Mouse (Mus musculus) midbrain, embryonic 11.5 days (tissue): ENCODE results near the gene Gm3453. TPM values are rescaled to one million over a fixed set of nuclear protein-coding genes. Genes with fewer than 3 reads are reported as not detected.
A peak's percentile ranks its signal among the peaks of the same experiment; 100 is the strongest.
"Not testable (repeated sequence)": the region's sequence is repeated elsewhere in the genome, so short reads cannot be mapped to it uniquely, and the experiment has no call there.

Source experiments
- ATAC-seq: fragments of 200-750 bp; cut with Nextera tagmentation; 2 replicates; pipeline ENCODE4 v1.8.0; 2017; ENCODE audit warnings: moderate TSS enrichment, moderate library complexity; ENCODE audit not compliant: low FRiP score
- DNase-seq: peaks from one replicate; pipeline ENCODE4 v3.0.0; 2015; ENCODE audit warnings: low spot score; ENCODE audit errors: missing footprints
- H3K27ac ChIP-seq: fragments of 300-500 bp; sonication (generic); 2 replicates; pipeline ENCODE4 v1.5.1; 2014; ENCODE audit warnings: low read depth, low read length
- H3K27me3 ChIP-seq: fragments of 300-500 bp; sonication (generic); 2 replicates; pipeline ENCODE4 v1.6.1; 2014; ENCODE audit warnings: mild to moderate bottlenecking, low read length, moderate library complexity, mixed read lengths; ENCODE audit not compliant: control insufficient read depth, insufficient read depth
- H3K36me3 ChIP-seq: fragments of 300-500 bp; sonication (generic); 2 replicates; pipeline ENCODE4 v1.6.1; 2014; ENCODE audit warnings: mild to moderate bottlenecking, low read length, moderate library complexity, mixed read lengths; ENCODE audit not compliant: control insufficient read depth, insufficient read depth
- H3K4me1 ChIP-seq: fragments of 300-500 bp; sonication (generic); 2 replicates; pipeline ENCODE4 v1.6.1; 2014; ENCODE audit warnings: low read length; ENCODE audit not compliant: control insufficient read depth, insufficient read depth
- H3K4me2 ChIP-seq: fragments of 300-500 bp; sonication (generic); 2 replicates; pipeline ENCODE4 v1.6.1; 2014; ENCODE audit warnings: mild to moderate bottlenecking, moderate library complexity
- H3K4me3 ChIP-seq: fragments of 300-500 bp; sonication (generic); 2 replicates; pipeline ENCODE4 v1.5.1; 2014; ENCODE audit warnings: low read depth, low read length
- H3K9ac ChIP-seq: fragments of 300-500 bp; sonication (generic); 2 replicates; pipeline ENCODE4 v1.6.1; 2014; ENCODE audit warnings: low read length
- H3K9me3 ChIP-seq: fragments of 300-500 bp; sonication (generic); 2 replicates; pipeline ENCODE4 v1.6.1; 2016; ENCODE audit warnings: low read length; ENCODE audit not compliant: control insufficient read depth
- WGBS: fragments of 180-500 bp; shearing (Covaris S2); extraction: QIAGEN DNeasy Blood & Tissue Kit; methylation state at CpG from one replicate; pipeline ENCODE4 v1.1.7; 2014; 5-methylcytosine and 5-hydroxymethylcytosine counted together
- polyA plus RNA-seq: library from polyadenylated mRNA; unstranded; fragments of >200 nt; fragmentation: Nextera tagmentation; extraction: Ambion mirVana; gene quantifications from 2 replicates; pipeline ENCODE4 v1.2.1, GENCODE M21; 2014

The Gm3453 gene
- polyA plus RNA-seq, result not detected in 2 replicates

DNA sequence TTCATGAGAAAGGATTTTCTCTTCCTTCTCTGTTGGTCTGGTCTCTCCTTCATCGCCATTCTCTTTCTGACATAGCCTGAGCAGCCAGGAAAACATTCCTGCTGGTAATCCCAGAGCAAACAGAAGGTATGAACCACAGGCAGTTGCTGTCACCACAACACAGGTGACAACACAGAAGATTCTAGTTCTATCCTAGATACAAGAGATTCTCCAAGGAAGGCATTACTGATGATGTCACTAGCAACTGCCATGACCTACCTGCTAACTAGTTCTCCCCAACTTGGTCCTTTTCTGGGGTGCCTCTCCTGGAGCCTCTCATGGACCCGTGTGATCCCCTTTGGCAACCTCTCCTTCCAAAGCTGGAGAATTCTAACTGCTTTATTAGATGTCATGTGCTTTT is at the start of gene Gm3453:
Gm3453 (minus strand) TSS at position 101 of the 400 bp plus-strand sequence.
- DNase-seq, H3K4me1 ChIP-seq, H3K9ac ChIP-seq, H3K27me3 ChIP-seq, H3K9me3 ChIP-seq, ATAC-seq, H3K27ac ChIP-seq, H3K4me2 ChIP-seq, H3K4me3 ChIP-seq, H3K36me3 ChIP-seq: not testable (repeated sequence)
- WGBS, result 71% methylated on average over 1 of the region's 2 CpGs

DNA sequence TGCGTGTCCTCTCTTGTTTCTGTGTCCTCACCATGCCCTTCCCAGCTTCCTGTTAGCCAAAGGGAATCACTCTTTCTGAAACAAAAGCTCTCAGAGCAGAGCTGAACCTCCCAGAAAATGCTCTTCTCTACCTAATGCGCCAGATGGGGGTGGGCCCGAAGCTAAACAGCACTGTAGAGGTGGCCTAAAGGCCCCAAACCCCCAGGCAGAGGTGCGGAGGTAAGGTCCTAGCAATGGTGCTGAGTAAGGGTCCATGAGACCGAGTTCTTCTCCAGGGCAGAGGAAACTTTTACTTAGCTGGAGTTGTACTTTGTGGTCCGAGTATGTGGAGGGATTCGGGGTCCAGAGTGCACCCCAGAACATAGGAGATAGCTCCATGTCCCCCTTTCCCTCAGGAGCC is 8.2 kb upstream of the Gm3453 start:
- 86% methylated on average over 3 of the region's 7 CpGs for WGBS
- H3K4me3 ChIP-seq, ATAC-seq: not testable (repeated sequence)

DNA sequence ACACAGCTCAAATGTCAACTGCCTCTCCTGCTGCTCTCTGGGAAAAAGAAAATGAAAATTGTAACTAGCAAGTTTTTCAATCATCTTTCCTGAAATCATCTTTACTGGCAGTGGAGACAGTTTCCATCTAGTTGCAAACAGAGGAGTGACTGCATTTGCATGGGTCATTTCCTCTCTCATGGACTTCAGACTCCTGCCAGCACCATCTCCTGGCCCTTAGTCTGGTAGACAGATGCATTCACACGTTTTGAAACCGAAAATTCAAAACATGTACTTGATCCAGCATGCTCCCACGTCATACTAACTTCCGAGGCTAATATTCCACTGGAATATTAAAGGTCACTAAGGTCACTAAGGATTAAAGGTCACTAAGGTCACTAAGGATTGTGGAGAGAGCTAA is 16.5 kb downstream of the Gm3453 start:
- not testable (repeated sequence) for H3K4me2 ChIP-seq, H3K4me3 ChIP-seq, H3K36me3 ChIP-seq, DNase-seq, H3K9ac ChIP-seq, ATAC-seq, H3K27me3 ChIP-seq, H3K4me1 ChIP-seq, H3K9me3 ChIP-seq, H3K27ac ChIP-seq
- 19% methylated on average over 4 of the region's 4 CpGs for WGBS

More for the DNA sequence above, 8.2 kb upstream of the Gm3453 start:
- H3K27ac ChIP-seq, H3K4me2 ChIP-seq, H3K4me1 ChIP-seq, DNase-seq, H3K36me3 ChIP-seq, H3K9ac ChIP-seq, H3K27me3 ChIP-seq, H3K9me3 ChIP-seq: not testable (repeated sequence)

DNA sequence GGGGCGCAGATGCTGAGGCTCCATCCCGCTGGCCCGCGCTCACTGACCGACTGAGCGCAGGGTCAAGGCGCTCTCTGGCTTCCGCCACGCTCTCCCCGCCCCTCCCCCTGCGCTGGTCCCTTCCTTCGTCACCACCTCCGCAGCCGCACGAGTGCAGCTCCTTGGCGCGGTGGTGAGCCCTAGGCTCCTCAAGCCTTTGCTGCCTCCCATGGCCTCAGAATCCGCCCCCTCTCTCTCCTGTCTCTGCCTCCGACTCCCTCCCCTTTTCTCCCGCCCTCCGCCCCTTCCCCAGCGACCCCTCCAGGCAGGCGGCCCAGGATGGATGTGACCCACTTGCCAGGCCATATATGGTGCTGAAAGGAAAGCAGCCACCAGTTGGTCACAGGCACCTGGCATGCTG is 17.3 kb downstream of the Gm3453 start, which contains the start of gene Gm3248:
Gm3248 (minus strand) TSS at position 111 of the 400 bp plus-strand sequence.
- peak; percentile 90 for DNase-seq
- peak within 1 kb of the TSS; percentile 54 for H3K9ac ChIP-seq
- 2% methylated on average over 11 of the region's 23 CpGs for WGBS
- H3K9me3 ChIP-seq, H3K4me1 ChIP-seq, H3K27me3 ChIP-seq, H3K36me3 ChIP-seq, ATAC-seq, H3K27ac ChIP-seq: not testable (repeated sequence)
- peak within 1 kb of the TSS; percentile 63 for H3K4me2 ChIP-seq
- peak within 1 kb of the TSS; percentile 39 for H3K4me3 ChIP-seq

DNA sequence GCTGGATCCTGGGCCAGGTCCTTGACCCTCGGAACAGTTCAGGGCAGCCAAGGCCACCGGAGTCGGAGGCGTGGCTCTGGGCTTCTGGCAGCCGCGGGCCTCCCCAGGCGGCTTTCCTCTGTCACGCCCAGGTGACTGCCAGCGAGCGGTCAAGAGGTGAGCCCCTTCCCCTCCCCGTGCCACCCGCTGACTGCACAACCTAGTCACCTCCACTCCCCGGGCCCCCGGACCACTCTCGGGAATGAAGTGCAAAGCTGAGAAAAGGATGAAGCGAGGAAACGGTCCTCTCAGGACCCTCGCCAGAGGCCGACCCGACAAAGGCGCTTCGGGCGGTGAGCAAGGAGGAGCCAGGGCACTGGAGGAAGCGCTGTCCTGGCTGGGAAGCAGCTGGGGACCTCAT is 17.8 kb downstream of the Gm3453 start:
- WGBS, result 1% methylated on average over 23 of the region's 24 CpGs
- not testable (repeated sequence) for H3K27ac ChIP-seq
- peak overlapping the region; percentile 54 for H3K9ac ChIP-seq

DNA sequence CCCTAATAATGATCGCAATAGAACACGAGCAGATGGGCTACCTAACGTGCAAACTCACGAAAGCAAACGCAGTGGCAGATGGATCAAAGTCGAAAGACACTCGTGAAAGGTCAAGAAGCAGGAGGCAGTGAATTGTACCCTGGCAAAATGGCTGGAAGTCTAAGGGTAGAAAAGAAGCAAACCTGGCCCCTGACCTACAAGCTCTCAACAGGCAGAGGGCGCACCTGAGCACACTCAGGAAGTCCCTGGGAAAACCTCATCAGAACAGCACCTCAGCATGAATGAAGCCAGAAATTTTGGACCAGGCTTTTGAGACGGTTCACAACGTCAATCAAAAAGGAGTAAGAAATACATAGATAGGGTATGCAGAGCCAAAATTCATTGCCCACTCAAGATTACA is 18.5 kb downstream of the Gm3453 start:
- H3K9me3 ChIP-seq, H3K4me2 ChIP-seq, H3K4me3 ChIP-seq, H3K4me1 ChIP-seq, ATAC-seq, H3K27me3 ChIP-seq, DNase-seq, H3K9ac ChIP-seq, H3K36me3 ChIP-seq, H3K27ac ChIP-seq: not testable (repeated sequence)
- WGBS, result 6% methylated on average over 3 of the region's 10 CpGs

More for the DNA sequence above, 17.8 kb downstream of the Gm3453 start:
- not testable (repeated sequence) for H3K27me3 ChIP-seq, H3K4me1 ChIP-seq, H3K9me3 ChIP-seq, H3K36me3 ChIP-seq
- Histone ChIP-seq H3K4me2 (peak overlapping the region; percentile 63), H3K4me3 (peak overlapping the region; percentile 39)
- DNase-seq (peak; percentile 89), ATAC-seq (peak; percentile 70; the same call in 1 of the 2 replicates)

DNA sequence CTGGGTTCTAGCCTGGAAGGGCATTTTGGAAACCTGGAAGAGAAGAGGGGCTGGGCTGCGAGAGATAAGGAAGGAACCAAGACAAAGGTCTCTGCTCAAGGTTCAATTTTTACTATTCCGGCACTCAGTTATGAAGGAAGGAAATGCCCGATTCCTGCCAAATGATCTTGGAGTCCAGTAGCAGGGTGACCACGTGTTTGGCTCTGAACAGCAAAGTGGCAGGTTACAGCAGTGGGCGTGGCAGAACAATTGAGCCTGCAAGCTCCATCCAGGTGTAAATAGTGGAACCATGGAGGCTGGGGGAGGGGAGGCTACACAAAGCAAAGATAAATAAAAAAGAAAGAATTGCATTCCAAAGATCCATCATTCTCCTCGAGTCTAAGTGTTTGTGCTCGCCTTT is 55.7 kb downstream of the Gm3453 start:
- not testable (repeated sequence) for H3K4me2 ChIP-seq, DNase-seq, ATAC-seq, H3K27ac ChIP-seq, H3K9me3 ChIP-seq, H3K27me3 ChIP-seq, H3K4me3 ChIP-seq, H3K9ac ChIP-seq, H3K4me1 ChIP-seq, H3K36me3 ChIP-seq
- WGBS, result 84% methylated on average over 7 of the region's 7 CpGs

Other genes with a start within 250 kb of the Gm3453 start
- 0.26 TPM in 1 of 2 replicates, not detected in the other for gene Gm3373, start 237.6 kb downstream of the Gm3453 start, polyA plus RNA-seq
- 1.4 and 3.3 TPM in 2 replicates for gene Gm3383, start 171.2 kb downstream of the Gm3453 start, polyA plus RNA-seq
- not detected in 2 replicates for gene Gm3424, start 148.8 kb downstream of the Gm3453 start, polyA plus RNA-seq
- 0.12 TPM in 1 of 2 replicates, not detected in the other for gene Gm8237, start 98.8 kb downstream of the Gm3453 start, polyA plus RNA-seq
- 0.57 and 0.63 TPM in 2 replicates for gene Gm3248, start 17.4 kb downstream of the Gm3453 start, polyA plus RNA-seq
- gene Gm6337, start 79.1 kb upstream of the Gm3453 start, polyA plus RNA-seq, result not detected in 2 replicates
- gene Gm8206, start 114.8 kb upstream of the Gm3453 start, polyA plus RNA-seq, result 0.72 and 1.8 TPM in 2 replicates
- gene Gm3468, start 129.5 kb upstream of the Gm3453 start, polyA plus RNA-seq, result 1.7 and 2.5 TPM in 2 replicates
- not detected in 2 replicates for gene Gm3476, start 146.7 kb upstream of the Gm3453 start, polyA plus RNA-seq
- gene Gm21560, start 240.2 kb upstream of the Gm3453 start, polyA plus RNA-seq, result not detected in 2 replicates